Mouse (Mus musculus) embryonic fibroblast, embryonic 13.5 days (primary cell): ENCODE measurements around the gene Itpr3.

ENCODE experiments used
- CTCF ChIP-seq: IDR thresholded peaks from 2 replicates; pipeline ENCODE4 v1.5.1; 2011; ENCODE audit warnings: mild to moderate bottlenecking, control low read depth, low read length, moderate library complexity, borderline replicate concordance; ENCODE audit not compliant: insufficient read depth
- POLR2A ChIP-seq: IDR thresholded peaks from 2 replicates; pipeline ENCODE4 v1.6.1; 2011; ENCODE audit warnings: low read depth, mild to moderate bottlenecking, control low read depth, low read length, moderate library complexity

- TF ChIP-seq CTCF, result no peak
- no peak for TF ChIP-seq POLR2A
These were observed 18.0 kb downstream of the Itpr3 start for GRCm38 (mm10) chr17:27074849-27075745.
